Mouse (Mus musculus) spleen, postnatal 14 days (tissue): ENCODE measurements around the gene Tmbim6.
"Not testable (repeated sequence)": the region's sequence is repeated elsewhere in the genome, so short reads cannot be mapped to it uniquely, and the experiment has no call there.

ENCODE experiments used
- DNase-seq, 2 experiments: peaks; one replicate each; pipeline ENCODE4 v3.0.0; 2021 to 2022; ENCODE audit warnings: low spot score in 2 of 2

Gene Tmbim6

DNA sequence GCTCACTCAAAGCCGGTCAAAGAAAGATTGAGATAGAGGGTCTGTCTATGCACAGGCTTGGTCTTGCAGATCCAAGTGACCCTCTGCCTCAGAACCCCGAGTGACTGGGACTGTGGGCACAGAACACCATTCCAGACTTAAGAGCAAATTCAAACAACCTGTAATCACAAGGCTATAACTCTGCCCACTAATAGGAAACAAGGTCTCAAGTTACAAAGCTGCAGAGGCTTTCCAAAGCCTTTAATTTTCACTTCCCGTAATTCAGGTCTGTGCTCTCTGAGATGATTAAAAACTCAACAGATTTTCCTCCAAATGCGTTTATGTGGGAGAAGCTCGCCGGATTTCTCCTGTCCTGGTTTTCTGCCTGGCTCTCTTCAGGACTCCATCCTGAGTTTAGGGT, 8.6 kb upstream of the Tmbim6 start:
- no peak for DNase-seq

DNA sequence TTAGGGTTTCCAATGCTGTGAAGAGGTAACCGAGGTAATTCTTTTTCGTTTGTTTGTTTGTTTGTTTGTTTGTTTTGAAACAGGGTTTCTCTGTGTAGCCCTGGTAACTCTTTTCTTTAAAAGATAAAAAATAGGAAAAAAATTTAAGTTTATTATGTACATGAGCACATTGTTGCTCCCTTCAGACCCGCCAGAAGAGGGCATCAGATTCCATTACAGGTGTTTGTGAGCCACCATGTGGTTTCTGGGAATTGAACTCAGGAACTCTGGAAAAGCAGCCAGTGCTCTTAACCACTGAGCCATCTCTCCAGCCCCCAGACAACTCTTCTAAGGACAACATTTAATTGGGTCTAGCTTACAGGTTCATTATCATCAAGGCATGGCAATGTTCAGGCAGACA, 6.6 kb upstream of the Tmbim6 start:
- not testable (repeated sequence) for DNase-seq

DNA sequence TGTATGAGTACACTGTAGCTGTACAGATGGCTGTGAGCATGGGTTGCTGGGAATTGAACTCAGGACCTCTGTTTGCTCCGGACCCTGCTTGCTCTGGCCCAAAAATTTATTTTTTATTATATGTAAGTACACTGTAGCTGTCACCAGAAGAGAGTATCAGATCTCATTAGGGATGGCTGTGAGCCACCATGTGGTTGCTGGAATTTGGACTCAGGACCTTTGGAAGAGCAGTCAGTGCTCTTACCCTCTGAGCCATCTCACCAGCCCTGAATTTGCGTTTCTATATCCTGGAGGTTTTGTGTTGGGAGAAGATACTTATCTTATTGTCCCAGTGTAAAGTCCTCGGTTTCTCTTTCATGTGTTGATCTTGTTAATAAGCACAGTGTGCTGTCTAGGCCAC, 5.9 kb upstream of the Tmbim6 start:
- DNase-seq: no peak

DNA sequence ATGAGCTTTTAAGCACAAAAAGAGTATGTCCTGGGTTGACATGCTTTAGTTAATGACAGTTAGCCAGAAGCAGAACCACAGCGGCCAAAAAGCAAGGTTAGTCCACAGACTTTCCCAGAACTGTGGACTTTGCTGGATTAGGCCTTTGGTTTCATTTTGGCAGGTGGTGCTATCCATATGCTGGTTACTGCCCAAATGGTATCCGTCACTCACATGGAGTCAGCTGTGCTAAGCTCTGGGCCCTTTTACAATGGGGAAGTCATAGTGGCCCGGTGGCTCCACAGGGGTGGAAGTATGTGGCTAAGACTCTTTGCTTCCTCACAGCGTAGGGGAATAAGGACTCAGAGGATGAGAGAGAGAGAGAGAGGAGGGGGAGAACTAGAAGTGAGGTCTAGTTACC, 4.7 kb upstream of the Tmbim6 start:
- no peak for DNase-seq

DNA sequence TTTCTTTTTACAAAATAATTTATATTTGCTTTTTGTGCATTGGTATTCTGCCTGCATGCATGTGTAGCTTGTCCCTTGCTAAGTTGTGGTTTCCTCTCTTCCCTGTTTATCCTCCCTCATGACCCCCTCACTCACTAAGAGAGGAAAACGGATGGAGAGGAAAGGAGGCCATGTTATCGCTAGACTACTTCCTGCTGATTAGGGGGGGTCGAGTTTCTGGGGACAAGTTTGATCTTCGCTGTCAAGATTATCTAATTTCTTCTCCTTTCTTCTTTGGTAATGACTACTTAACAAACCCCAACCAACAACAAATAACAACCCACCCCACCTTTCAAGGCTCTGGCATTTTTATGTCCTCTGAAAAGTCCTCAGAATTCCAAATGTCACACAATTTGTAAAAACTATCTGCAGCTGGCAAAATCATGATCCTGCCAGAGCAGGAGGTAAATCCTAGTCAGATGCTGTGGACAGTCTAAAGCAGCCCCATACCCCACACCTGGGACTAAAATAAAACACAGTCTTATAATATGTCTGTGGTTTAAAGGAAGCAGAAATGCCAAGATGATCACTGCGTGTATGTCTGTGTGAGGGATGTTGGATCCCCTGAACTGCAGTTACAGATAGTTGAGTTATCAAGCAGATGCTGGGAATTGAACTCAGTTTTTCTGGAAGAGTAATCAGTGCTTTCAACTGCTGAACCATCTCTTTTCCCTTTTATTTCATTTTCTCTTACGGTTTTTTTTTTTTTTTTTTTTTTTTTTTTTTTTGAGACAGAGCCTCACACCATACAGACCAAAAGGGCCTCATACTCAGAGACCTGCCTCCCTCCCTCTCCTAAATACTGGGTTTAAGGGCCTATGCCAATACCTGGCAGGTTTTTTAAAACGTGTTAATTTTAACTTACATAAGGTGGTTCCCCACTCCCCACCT, 1.9 kb upstream of the Tmbim6 start:
- DNase-seq: no peak

DNA sequence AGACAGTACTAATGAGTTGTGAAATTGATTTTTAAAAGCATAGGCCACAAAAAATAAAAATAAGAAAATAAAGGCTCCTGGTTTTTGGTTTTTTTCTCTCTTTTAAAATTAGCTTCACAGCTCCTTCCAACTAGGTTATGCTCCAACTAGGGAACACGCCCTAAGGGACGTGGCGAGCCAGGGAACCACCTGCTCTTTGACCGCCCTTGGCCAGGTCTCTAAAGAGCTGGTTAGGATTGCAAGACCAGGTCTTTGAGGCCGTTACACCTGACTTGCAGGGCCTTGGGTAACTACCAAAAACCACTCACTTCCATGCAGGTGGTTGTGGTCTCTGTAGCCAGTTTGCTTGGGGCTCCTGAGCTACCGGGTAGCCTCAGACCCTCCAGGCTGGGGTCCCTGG, 707 bp upstream of the Tmbim6 start:
- no peak for DNase-seq

DNA sequence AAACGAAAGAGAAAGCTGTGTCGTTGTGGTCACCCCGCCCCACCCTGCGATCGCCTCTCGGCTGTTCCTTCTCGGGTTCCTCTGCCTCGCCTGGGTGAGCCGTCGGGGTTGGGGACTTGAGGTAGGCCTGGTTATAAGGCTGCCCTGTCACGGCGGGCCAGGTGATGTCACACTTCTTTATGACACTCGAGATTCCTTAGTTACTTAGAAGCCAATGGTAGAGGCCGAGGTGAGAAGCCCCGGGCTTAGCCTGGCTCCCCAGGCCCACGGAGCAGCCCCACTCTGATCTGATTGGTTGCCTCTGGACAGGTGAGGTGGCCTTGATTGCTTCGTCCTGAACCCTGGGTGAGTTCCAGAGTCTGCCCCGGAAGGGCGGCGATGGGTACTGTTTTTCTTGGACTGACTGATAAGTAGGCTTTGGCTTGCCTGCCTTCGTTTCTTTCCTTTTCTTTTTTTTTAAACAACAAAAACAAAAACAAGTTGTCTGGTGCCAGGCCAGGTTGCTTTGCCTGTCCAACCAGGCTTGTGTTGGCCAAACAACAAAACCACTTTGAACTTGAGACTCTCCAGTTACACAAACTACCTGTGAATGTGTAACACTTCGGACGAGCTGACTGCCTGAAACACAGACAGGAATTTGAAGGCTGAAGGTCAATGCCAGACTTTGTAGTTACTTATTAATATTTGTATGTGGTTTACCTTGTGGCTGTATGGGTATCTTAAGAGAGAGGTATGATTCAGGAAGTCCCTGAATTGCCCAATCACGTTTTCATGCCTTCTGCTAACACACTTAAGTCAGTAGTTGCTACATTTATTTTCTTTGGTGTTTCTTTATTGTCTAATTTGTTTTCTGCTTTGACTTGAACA, 937 bp downstream of the Tmbim6 start:
- DNase-seq: no peak

DNA sequence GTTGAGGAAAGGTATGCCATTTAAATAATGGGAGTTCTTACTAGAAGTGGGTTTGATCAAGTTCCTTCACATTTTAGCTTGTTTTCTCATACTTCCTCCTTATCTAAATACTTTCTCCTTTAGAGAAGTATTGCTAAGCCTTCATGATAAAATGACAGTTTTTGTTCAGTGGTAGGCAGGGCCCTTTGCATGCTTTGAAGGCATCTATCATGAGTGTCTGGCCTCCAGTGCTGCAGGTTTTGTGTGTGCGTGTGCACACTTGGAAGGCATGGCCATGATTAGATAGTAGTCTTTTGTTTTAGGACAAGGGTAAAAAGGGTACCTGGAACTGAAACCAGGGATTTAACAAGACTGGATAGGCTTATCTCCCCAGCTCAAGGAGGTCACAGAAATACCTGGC, 3.8 kb downstream of the Tmbim6 start:
- no peak for DNase-seq

DNA sequence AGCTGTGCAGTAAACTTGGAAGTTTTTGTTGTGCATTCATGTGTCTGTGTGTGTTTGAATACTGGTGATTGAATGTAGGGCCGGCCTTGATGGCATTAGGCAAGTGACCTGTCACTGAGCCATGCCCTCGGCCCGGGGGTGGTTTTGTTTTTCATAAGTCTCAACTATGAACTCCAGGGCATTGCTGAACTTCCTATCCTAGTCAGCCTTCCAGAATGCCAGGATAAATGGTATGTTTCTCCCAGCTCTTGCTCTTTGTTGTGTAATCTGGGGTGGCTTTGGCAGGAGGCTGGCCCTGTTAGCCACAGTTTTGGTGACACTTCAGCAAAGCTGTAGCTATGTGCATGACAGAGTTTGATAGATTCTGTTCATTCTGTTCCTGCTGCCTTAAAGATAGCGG, 4.2 kb downstream of the Tmbim6 start:
- no peak for DNase-seq

DNA sequence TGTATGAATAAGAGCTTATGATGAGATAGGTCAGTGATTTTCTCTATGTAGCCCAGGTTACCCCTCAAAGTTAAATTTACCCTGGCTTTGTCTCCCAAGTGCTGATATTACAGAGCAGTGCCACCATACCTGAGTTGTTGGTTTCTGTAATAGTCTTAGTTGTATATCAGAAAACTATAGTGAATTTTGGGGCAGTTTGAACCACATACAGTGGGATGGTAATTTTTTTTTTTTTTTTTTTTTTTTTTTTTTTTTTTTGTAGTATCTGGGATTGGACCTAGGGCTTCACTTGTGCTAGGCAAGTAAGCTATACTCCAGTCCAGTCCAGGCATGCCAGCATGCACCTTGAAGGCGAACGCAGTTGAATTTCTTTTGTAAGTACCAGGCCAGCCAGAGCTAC, 4.9 kb downstream of the Tmbim6 start:
- DNase-seq: no peak

DNA sequence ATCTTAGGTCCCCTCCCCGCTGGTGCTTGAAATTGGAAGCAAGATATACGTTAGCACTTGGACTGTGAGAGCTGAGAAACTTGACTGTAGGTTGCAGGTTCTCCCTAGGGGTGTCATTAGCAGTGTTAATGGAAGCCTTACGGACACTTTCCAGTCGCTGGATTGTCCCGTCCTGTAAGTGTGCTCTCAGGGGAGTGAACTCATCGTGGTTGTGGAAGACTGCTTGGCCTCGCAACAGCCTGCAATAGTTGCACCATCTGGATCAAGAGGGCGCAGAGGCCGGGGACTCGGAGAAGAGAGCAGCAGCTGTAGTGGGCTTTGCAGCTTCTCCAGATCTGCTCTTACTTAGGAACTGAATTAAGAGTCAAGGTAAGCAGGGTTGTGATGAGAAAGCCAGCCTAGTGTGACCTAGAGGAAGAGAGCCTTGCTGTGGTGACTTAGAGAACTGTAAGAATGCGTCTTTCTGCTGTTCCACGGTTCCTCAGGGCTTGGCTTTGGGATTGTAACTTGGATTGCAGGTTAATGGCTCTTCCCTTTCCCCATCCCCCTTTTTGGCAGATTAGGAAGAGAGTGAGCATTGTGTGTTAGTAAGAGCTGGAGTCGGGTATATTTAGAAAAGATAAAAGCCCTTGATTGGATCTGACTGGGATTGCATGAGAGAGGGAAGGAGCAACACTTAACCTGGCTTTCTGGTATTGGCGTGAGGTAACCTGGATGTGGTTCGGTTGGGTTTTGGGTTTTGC, 7.0 kb downstream of the Tmbim6 start:
- no peak for DNase-seq

DNA sequence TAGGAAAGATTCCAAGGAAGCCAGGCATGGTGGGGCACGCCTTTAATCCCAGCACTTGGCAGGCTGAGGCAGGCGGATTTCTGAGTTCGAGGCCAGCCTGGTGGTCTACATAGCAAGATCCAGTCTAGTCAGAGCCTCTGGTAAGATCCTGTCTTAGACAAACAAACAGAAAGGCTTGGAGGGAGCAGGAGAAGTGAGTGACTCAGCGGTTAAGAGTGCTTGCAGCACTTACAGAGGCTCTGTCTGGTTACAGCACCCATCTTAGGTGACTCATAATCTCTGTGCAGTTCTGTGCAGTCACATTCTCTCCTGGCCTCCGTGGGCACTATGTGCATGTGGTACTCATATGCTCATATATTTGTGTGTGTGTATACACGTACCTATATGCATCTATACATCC, 7.9 kb downstream of the Tmbim6 start:
- DNase-seq: no peak

DNA sequence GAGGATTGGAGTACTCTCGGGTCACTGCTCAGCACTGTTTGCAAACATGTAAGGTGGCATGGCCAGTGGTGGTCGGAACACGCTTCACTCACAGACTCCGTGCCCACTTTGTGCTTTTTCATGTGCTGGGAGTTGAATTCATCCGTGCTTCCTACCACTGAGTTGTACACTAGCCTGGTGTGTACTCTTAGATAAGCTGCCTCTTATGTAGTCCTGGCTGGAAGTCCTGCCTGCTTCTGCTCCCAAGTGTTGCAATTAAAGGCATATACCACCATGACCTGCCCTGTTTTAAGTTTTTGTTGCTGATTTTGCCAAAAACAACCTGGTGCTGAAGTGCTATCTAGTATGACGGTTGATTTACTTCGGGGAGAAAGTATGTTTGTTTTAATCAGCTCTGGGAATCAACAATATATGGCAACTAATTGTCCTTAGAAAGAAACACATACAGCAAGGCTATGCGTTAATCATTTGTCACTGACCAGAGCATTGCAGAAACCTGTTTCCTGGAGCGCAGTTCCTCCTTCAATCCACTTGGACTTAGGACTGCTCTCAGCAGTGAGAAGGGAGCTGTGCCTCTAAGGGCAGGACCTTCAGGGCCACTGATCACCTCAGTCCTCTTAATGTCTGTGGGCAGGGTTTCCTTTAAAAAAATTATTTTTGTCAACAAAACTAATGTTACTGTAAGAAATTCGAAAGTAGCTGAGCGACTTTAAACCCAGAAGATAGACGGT, 10.6 kb downstream of the Tmbim6 start:
- DNase-seq: no peak

DNA sequence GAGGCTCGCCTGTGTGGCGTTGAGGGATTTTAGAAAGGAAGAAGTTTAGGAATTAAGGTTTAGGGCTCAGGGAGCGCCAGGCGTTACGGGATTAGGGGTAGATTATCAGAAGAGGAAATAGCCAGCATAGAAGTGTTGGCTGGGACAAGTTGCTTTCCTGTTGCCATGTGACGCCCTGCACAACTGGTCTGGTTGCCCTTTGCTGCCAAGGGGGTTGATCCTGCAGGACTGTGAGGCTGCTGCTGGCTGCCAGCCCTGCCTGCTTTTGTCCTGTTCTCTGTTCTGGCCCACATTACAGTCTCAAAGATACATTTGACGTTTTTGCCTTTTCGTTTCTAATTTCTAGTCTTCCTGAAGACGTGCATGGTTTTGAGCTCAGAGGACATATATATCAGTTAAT, 12.5 kb downstream of the Tmbim6 start:
- DNase-seq: no peak

DNA sequence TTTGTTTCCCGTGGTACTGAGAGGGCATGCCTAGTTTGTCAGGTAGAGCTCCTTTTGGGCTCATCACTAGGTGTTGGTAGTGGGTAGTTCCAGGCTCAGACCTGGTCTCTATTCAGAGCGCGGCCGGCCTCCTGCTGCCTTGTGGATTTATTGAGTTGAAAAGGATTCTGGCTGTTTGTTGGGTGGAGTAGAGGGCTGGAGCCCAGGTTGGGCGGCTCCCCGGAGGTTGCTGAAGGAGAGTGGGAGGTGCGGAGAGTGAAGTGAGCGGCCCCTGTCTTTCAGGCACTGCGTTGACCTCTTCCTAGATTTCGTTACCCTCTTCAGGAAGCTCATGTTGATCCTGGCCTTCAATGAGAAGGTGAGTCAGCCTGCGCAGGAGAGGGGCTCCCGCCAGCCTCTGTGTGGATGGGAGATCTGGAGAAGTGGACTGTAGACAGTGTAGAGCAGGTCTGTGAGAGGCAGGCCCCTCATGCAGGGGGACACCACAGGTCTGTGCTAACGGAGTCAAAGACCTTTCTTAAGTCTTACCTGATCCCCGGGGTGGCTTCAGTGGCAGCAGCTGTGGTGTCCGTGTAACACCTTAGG, 14.4 kb downstream of the Tmbim6 start:
- no peak for DNase-seq

DNA sequence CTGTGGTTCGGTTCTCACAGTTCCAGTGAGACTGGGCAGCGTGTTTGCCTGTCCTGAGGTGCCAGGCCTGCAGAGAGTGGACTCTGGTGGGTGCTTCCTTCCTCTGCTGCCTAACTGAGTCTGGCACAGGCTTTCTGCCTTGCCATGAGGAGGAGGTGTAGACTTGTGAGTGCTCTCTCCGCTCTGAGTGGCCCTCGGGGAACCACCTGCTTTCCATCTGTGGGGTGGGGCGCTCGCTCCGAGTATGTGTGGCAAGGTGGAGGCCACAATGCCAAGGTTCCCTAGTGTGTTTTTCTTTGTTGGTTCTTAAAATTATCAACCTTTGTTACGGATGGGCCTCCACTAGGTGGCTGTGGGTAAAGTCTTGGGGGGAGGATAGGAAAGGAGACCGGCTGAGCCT, 16.2 kb downstream of the Tmbim6 start:
- no peak for DNase-seq

DNA sequence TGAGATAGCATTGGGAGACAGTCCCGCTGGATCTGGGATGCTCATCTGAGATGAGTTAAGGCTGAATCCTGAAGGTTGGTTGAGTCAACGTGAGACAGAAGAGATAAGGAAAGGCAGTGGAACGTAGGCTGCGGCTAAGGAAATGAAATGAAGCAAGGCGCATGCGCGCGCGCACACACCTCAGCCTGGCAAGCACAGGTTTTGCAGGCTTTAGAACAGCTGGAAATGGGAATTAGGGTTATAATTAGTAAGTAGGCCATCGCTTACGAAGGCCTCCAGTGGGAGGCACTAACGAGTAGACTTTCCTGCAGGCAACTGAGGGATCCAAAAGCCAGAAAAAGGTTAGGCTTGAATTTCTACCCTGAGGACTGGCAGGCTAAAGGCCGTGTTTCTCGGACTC, 19.1 kb downstream of the Tmbim6 start:
- no peak for DNase-seq

DNA sequence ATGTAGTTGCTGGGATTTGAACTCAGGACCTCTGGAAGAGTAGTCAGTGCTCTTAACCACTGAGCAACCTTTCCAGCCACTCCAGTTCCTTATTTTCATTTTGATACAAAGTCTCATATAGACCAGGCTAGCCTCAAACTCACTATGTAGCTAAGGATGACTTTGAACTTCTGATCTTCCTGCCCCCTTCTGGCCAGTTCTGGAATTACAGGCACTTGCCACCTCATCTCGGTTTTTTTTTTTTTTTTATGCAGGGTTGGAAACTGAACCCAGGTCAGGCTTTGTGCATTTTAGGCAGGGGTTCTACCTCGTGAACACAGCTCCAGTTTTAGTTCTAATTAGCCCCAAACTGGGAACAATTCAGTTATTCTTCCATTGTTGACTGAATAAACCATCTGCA, 23.1 kb downstream of the Tmbim6 start:
- DNase-seq: peak in 1 of 2 experiments; percentile 61

DNA sequence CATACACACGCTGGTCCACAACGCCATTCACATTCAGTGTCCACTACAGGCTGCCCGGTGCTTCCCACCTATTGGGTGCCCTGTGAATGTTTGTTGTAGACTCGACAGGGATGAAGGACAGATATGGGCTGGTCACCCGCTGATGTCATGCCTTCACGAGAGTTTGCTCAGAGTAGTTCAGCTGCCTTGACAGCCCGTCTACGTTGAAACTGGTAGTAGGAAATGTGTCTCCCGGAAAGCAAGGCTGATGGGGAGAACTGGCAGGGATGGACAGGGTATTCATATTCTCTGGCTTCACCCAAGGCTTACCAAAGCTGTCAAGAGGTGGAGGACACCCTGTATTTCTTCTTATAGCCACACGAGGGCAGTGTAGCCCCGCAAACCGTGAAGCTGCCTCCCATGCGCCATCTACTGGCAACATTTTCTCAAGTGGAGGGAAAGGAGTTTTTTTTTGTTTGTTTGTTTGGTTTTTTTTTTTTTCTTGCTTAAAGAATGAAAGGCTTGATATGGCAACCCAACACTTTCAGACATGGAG, 23.7 kb downstream of the Tmbim6 start:
- peak; percentile 53 to 77 for DNase-seq

DNA sequence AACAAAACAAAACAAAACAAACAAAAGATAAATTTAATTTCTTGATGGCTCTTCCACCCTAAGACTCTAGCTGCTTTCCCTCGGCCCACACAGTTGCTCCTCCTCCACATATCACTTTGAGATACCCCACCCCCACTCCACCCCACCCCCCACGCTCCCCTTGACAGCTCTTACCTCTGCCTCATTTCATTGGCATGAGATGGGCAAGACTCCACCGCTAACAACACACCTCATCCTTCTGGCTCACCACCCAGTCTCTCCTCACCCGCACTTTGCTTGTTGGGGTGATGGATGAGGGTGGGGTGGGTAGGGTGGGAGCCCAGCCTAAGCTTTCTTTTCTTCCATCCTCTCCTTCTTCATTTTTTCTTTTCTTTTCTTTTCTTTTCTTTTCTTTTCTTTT, 24.3 kb downstream of the Tmbim6 start:
- DNase-seq: no peak
